Mouse (Mus musculus) myocyte (in vitro differentiated cells): ENCODE results near the gene Ttyh3.

Source experiments
- MYOD1 ChIP-seq, 3 experiments: IDR thresholded peaks; one replicate each; pipeline ENCODE4 v1.6.1; 2011; ENCODE audit warnings: control low read depth in 2 of 3, low read depth in 2 of 3, mild to moderate bottlenecking in 2 of 3, moderate library complexity in 1 of 3; ENCODE audit not compliant: insufficient read length in 2 of 3, control insufficient read depth in 1 of 3
- POLR2A ChIP-seq: IDR thresholded peaks from one replicate; pipeline ENCODE4 v1.6.1; 2011; ENCODE audit warnings: low read depth, mild to moderate bottlenecking, control low read depth, moderate library complexity; ENCODE audit not compliant: insufficient read length
- TCF3 ChIP-seq: IDR thresholded peaks from one replicate; pipeline ENCODE4 v1.6.1; 2011; ENCODE audit warnings: low read depth, control low read depth; ENCODE audit not compliant: insufficient read length
- USF1 ChIP-seq: IDR thresholded peaks from one replicate; pipeline ENCODE4 v1.6.1; 2011; ENCODE audit warnings: low read depth, mild to moderate bottlenecking, control low read depth, moderate library complexity

DNA sequence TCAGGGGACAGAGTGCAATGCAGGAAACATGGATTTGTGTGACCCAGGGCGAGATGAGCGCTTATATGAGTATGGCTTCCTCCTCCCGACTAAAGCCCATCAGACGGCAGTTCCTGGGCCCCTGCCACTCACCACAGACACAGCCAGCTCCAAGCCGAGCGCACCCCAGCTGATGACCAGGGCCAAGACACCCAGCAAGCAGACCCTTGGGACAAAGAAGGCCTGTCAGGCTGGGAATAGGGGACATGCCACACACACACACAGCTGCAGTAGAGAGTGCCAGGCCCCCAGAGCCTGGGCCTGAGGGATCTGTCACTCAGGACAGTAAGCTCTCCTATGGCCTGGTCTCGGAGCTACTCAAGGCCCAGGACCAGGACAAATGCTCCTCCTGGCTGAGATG is 15.4 kb downstream of the Ttyh3 start:
- TF ChIP-seq TCF3 (no peak), MYOD1 (IDR thresholded peaks at IDR 0.05; ENCODE audit: control insufficient read depth in 1 of 3, insufficient read length in 2 of 3, low read depth in 2 of 3) (no peak), USF1 (no peak), POLR2A (no peak)
